Mouse (Mus musculus) left cerebral cortex, postnatal 10 days (tissue): ENCODE results near the gene Actr2. TPM values are rescaled to one million over a fixed set of nuclear protein-coding genes. Genes with fewer than 3 reads are reported as not detected.
"Not testable (repeated sequence)": the region's sequence is repeated elsewhere in the genome, so short reads cannot be mapped to it uniquely, and the experiment has no call there.

ENCODE experiments used
- DNase-seq, 2 experiments: peaks; one replicate each; pipeline ENCODE4 v3.0.0; 2021 to 2022; ENCODE audit warnings: low spot score in 2 of 2, mixed read lengths in 1 of 2; ENCODE audit errors: extremely low spot score in 1 of 2
- intact Hi-C: fragments of 180-260 bp; cut with DNase I; formaldehyde crosslinking; loops from one replicate; pipeline ENCODE4 v1.15.1; 2025
- total RNA-seq, 2 experiments: library from RNA; stranded (reverse); gene quantifications; 2 replicates each; pipeline ENCODE4 v1.2.3; 2021

Gene Actr2
- total RNA-seq, 2 experiments from 2014 or later = 316 to 321 TPM

GRCm38 (mm10) chr11:20062801-20063200 is 49.9 kb downstream of the Actr2 start:
- intact Hi-C loops, DNase-seq: not testable (repeated sequence)

- intact Hi-C loops = no loop called here
Measured at GRCm38 (mm10) chr11:20059736-20060135, 53.0 kb downstream of the Actr2 start.

GRCm38 (mm10) chr11:20057429-20057828 is 55.3 kb downstream of the Actr2 start:
- no peak for DNase-seq
- intact Hi-C loops = no loop called here

More at GRCm38 (mm10) chr11:20059736-20060135, 53.0 kb downstream of the Actr2 start:
- DNase-seq = no peak

- no peak for DNase-seq
- intact Hi-C loops = no loop called here
Measured at GRCm38 (mm10) chr11:20056168-20056567, 56.5 kb downstream of the Actr2 start.

- intact Hi-C loops = no loop called here
- no peak for DNase-seq
Measured at GRCm38 (mm10) chr11:20054617-20055016, 58.1 kb downstream of the Actr2 start.

GRCm38 (mm10) chr11:20053951-20054350 is 58.8 kb downstream of the Actr2 start:
- intact Hi-C loops = no loop called here
- DNase-seq = no peak

GRCm38 (mm10) chr11:20052814-20053536 is 59.7 kb downstream of the Actr2 start:
- intact Hi-C loops = no loop called here
- no peak for DNase-seq

GRCm38 (mm10) chr11:20045586-20045985 is 67.1 kb downstream of the Actr2 start:
- intact Hi-C loops = no loop called here
- no peak for DNase-seq

GRCm38 (mm10) chr11:20043256-20043655 is 69.5 kb downstream of the Actr2 start:
- intact Hi-C loops = loop anchor here (5.0 kb wide), 1 partner anchor 121 kb away; the partner anchor contains the start of gene Spred2
- no peak for DNase-seq

GRCm38 (mm10) chr11:20042106-20042505 is 70.6 kb downstream of the Actr2 start:
- DNase-seq = no peak
- intact Hi-C loops = loop anchor here (5.0 kb wide), 1 partner anchor 120 kb away; the partner anchor contains the start of gene Spred2

- intact Hi-C loops = loop anchor here (5.0 kb wide), 1 partner anchor 119 kb away; the partner anchor contains the start of gene Spred2
Measured at GRCm38 (mm10) chr11:20041164-20041920, 71.4 kb downstream of the Actr2 start.

GRCm38 (mm10) chr11:20038723-20039122 is 74.0 kb downstream of the Actr2 start:
- DNase-seq = peak; percentile 40 to 68
- intact Hi-C loops = loop anchor here (10.0 kb wide), 1 partner anchor 204 kb away; no protein-coding TSS in a partner anchor

More at GRCm38 (mm10) chr11:20041164-20041920, 71.4 kb downstream of the Actr2 start:
- no peak for DNase-seq

GRCm38 (mm10) chr11:20037739-20038138 is 75.0 kb downstream of the Actr2 start:
- no peak for DNase-seq
- intact Hi-C loops = loop anchor here (10.0 kb wide), 1 partner anchor 203 kb away; no protein-coding TSS in a partner anchor

- intact Hi-C loops = loop anchor here (10.0 kb wide), 1 partner anchor 201 kb away; no protein-coding TSS in a partner anchor
- DNase-seq = no peak
Measured at GRCm38 (mm10) chr11:20035972-20036371, 76.7 kb downstream of the Actr2 start.

GRCm38 (mm10) chr11:20035343-20035928 is 77.3 kb downstream of the Actr2 start:
- intact Hi-C loops = loop anchor here (10.0 kb wide), 1 partner anchor 201 kb away; no protein-coding TSS in a partner anchor
- no peak for DNase-seq

GRCm38 (mm10) chr11:20034337-20034947 is 78.3 kb downstream of the Actr2 start:
- intact Hi-C loops = loop anchor here (10.0 kb wide), 1 partner anchor 200 kb away; no protein-coding TSS in a partner anchor
- DNase-seq = no peak

- DNase-seq = no peak
- intact Hi-C loops = loop anchor here (10.0 kb wide), 1 partner anchor 199 kb away; no protein-coding TSS in a partner anchor
Measured at GRCm38 (mm10) chr11:20033541-20034160, 79.1 kb downstream of the Actr2 start.

GRCm38 (mm10) chr11:20031536-20031935 is 81.2 kb downstream of the Actr2 start:
- no peak for DNase-seq
- intact Hi-C loops = loop anchor here (10.0 kb wide), 1 partner anchor 197 kb away; no protein-coding TSS in a partner anchor
